Mouse (Mus musculus): ENCODE measurements around the gene Hist2h2ab. TPM values are rescaled to one million over a fixed set of nuclear protein-coding genes. Genes with fewer than 3 reads are reported as not detected.
A peak's percentile ranks its signal among the peaks of the same experiment; 100 is the strongest.
"Not testable (repeated sequence)": the region's sequence is repeated elsewhere in the genome, so short reads cannot be mapped to it uniquely, and the experiment has no call there.

Gene Hist2h2ab
- polyA plus RNA-seq, 1 experiment from 2014 or later: not detected

DNA sequence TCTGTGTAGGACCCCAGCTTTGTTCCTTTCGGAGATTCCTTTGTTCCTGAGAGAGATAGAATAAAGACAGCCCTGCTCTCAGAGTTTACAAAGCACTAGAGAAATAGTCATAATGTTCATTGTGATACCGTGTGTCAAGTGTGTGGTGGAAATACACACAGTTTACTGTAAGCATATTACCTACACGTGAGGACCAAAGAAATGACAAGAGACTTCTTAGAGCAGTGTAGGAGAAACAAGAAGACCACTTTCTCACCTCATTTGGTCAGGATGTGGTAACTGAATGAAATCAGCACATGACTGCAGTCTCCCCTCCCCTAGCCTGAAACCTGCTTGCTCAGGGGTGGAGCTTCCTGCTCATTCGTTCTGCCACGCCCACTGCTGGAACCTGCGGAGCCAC, 21.5 kb upstream of the Hist2h2ab start:
- Histone ChIP-seq H3K4me2 (peak overlapping the region; percentile 98), H3K9me3 (ENCODE audit: low read depth, low read length) (no peaks in the 10 kb centered on the region), H3K4me3 (ENCODE audit: low read depth, low read length) (peak overlapping the region; percentile 67), H3K27ac (ENCODE audit: low read depth) (0 out of 2 replicates have a peak overlapping the region, but pooled peaks have one; percentile 33), H3K27me3 (ENCODE audit: insufficient read depth, low read length) (no peaks in the 10 kb centered on the region), H3K36me3 (ENCODE audit: insufficient read depth) (0 out of 2 replicates have a peak, but pooled peaks cover 4% of the 10 kb centered on the region), H3K9ac (peak overlapping the region; percentile 27), H3K4me1 (ENCODE audit: insufficient read depth) (peaks cover 10% of the 10 kb centered on the region; the same call in 1 of the 2 replicates)
- WGBS: 3% methylated on average over 6 of the region's 6 CpGs
- TF ChIP-seq CTCF (IDR thresholded peaks at IDR 0.05; ENCODE audit: low read depth): no peak
- DNase-seq (no peak), ATAC-seq (ENCODE audit: insufficient read depth) (peak; percentile 9; the same call in 1 of the 2 replicates)

GRCm38 (mm10) chr3:96198601-96199251, 20.9 kb upstream of the Hist2h2ab start:
- not testable (repeated sequence) for H3K36me3 ChIP-seq (ENCODE audit: insufficient read depth); H3K4me1 ChIP-seq (ENCODE audit: insufficient read depth); H3K9me3 ChIP-seq (ENCODE audit: low read depth, low read length); DNase-seq; H3K27ac ChIP-seq (ENCODE audit: low read depth); H3K9ac ChIP-seq; ATAC-seq (ENCODE audit: insufficient read depth); H3K27me3 ChIP-seq (ENCODE audit: insufficient read depth, low read length); H3K4me3 ChIP-seq (ENCODE audit: low read depth, low read length)
- peak overlapping the region; percentile 98 for H3K4me2 ChIP-seq
- WGBS: 26% methylated on average over 6 of the region's 8 CpGs

- Histone ChIP-seq H3K4me2 (no peak overlapping the region), H3K27me3 (ENCODE audit: insufficient read depth, low read length) (no peaks in the 10 kb centered on the region)
Observed at GRCm38 (mm10) chr3:96199731-96200130, 19.9 kb upstream of the Hist2h2ab start.

GRCm38 (mm10) chr3:96207819-96208218, 11.8 kb upstream of the Hist2h2ab start:
- Histone ChIP-seq H3K9me3 (ENCODE audit: low read depth, low read length) (no peaks in the 10 kb centered on the region), H3K27ac (ENCODE audit: low read depth) (no peak overlapping the region), H3K36me3 (ENCODE audit: insufficient read depth) (no peaks in the 10 kb centered on the region), H3K4me3 (ENCODE audit: low read depth, low read length) (no peak overlapping the region), H3K4me1 (ENCODE audit: insufficient read depth) (no peaks in the 10 kb centered on the region), H3K27me3 (ENCODE audit: insufficient read depth, low read length) (0 out of 2 replicates have a peak, but pooled peaks cover 3% of the 10 kb centered on the region), H3K9ac (no peak overlapping the region), H3K4me2 (no peak overlapping the region)
- TF ChIP-seq CTCF (IDR thresholded peaks at IDR 0.05; ENCODE audit: low read depth): 0 out of 2 replicates have a peak, but pooled peaks have one; percentile 9
- ATAC-seq (ENCODE audit: insufficient read depth): no peak
- DNase-seq: no peak
- 67% methylated on average over 3 of the region's 3 CpGs for WGBS

More at GRCm38 (mm10) chr3:96199731-96200130, 19.9 kb upstream of the Hist2h2ab start:
- no peak for ATAC-seq (ENCODE audit: insufficient read depth)
- no peak overlapping the region for H3K4me3 ChIP-seq (ENCODE audit: low read depth, low read length)
- no peaks in the 10 kb centered on the region for H3K9me3 ChIP-seq (ENCODE audit: low read depth, low read length)
- WGBS: 24% methylated on average over 2 of the region's 2 CpGs
- H3K36me3 ChIP-seq (ENCODE audit: insufficient read depth): 0 out of 2 replicates have a peak, but pooled peaks cover 4% of the 10 kb centered on the region
- no peak overlapping the region for H3K27ac ChIP-seq (ENCODE audit: low read depth)
- no peak for DNase-seq
- no peak overlapping the region for H3K9ac ChIP-seq
- TF ChIP-seq CTCF (IDR thresholded peaks at IDR 0.05; ENCODE audit: low read depth): no peak
- peaks cover 10% of the 10 kb centered on the region; the same call in 1 of the 2 replicates for H3K4me1 ChIP-seq (ENCODE audit: insufficient read depth)

DNA sequence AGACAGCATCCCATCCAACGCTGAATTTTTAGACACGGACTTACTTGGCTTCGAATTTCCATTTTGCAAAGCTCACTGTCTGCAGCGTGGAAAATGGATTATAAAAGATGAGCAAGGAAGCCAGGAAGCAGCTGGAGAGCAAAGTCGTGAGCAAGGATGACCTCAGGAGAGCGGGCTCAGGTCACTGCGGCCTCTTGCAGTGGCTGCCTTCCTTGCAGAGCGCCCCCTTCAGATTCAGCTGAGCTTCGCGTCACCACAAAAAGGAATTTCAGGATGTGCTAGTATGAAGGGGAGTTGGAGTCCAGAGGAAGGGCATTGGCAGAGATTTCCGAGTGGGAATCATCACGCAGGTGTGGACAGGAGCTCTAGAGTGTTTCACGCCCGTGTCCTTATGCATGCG, 10.4 kb upstream of the Hist2h2ab start:
- ATAC-seq (ENCODE audit: insufficient read depth) (no peak), DNase-seq (peak; percentile 28)
- H3K36me3 ChIP-seq (ENCODE audit: insufficient read depth): no peaks in the 10 kb centered on the region
- peak; percentile 37 for TF ChIP-seq CTCF (IDR thresholded peaks at IDR 0.05; ENCODE audit: low read depth)
- H3K4me3 ChIP-seq (ENCODE audit: low read depth, low read length): no peak overlapping the region
- no peaks in the 10 kb centered on the region for H3K9me3 ChIP-seq (ENCODE audit: low read depth, low read length)
- no peaks in the 10 kb centered on the region for H3K4me1 ChIP-seq (ENCODE audit: insufficient read depth)
- no peak overlapping the region for H3K4me2 ChIP-seq
- H3K27me3 ChIP-seq (ENCODE audit: insufficient read depth, low read length): 0 out of 2 replicates have a peak, but pooled peaks cover 3% of the 10 kb centered on the region
- H3K9ac ChIP-seq: no peak overlapping the region
- H3K27ac ChIP-seq (ENCODE audit: low read depth): no peak overlapping the region
- 21% methylated on average over 15 of the region's 15 CpGs for WGBS

DNA sequence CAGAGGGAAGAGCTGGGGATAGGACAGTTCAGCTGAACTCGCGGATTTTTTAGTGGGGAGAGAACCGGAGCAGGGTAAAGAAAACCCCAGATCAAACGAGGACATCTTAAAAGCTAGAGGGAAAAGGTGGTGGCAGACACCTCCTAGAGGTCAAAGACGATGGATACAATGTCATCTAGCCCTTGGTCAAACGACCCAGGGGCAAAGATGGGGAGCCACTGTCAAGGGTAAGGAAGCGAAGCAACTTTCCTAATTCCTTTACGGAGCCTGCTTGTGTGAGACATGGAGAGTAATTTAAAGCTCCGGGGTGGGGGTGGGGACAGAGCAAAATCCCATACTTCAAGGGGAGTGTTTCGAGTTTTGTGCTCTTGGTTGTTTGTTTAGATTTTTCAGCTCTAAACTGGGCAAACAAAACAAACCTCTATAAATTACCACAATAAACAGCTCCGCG, 449 bp upstream of the Hist2h2ab start:
- DNase-seq: peak; percentile 52
- 0% methylated on average over 12 of the region's 12 CpGs for WGBS
- Histone ChIP-seq H3K27ac (ENCODE audit: low read depth) (peak overlapping the region; percentile 99), H3K9me3 (ENCODE audit: low read depth, low read length) (no peaks in the 10 kb centered on the region), H3K36me3 (ENCODE audit: insufficient read depth) (no peaks in the 10 kb centered on the region), H3K4me1 (ENCODE audit: insufficient read depth) (peaks cover 15% of the 10 kb centered on the region; the same call in 1 of the 2 replicates), H3K4me2 (peak overlapping the region; percentile 93), H3K9ac (peak overlapping the region; percentile 68), H3K4me3 (ENCODE audit: low read depth, low read length) (peak overlapping the region; percentile 52), H3K27me3 (ENCODE audit: insufficient read depth, low read length) (no peaks in the 10 kb centered on the region)
- TF ChIP-seq CTCF (IDR thresholded peaks at IDR 0.05; ENCODE audit: low read depth): peak; percentile 35
- peak; percentile 2; the same call in 1 of the 2 replicates for ATAC-seq (ENCODE audit: insufficient read depth)

DNA sequence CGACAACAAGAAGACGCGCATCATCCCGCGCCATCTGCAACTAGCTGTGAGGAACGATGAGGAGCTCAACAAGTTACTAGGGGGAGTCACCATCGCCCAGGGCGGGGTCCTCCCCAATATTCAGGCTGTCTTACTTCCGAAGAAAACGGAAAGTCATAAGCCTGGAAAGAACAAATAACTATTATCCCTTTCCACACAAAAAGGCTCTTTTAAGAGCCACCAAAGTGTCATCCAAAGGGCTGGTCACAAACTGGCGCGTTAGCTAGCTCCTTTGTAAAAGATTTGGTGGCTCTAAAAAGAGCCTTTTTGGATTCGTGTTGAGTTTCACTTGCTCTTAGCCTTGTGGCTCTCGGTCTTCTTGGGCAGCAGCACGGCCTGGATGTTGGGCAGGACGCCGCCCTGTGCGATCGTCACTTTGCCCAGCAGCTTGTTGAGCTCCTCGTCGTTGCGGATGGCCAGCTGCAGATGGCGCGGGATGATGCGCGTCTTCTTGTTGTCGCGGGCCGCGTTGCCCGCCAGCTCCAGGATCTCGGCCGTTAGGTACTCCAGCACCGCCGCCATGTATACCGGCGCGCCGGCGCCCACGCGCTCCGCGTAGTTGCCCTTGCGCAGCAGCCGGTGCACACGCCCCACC, 583 bp downstream of the Hist2h2ab start:
- ATAC-seq (ENCODE audit: insufficient read depth): peak; percentile 5; the same call in 1 of the 2 replicates
- DNase-seq: peak; percentile 67
- not testable (repeated sequence) for H3K36me3 ChIP-seq (ENCODE audit: insufficient read depth); H3K9me3 ChIP-seq (ENCODE audit: low read depth, low read length); H3K27me3 ChIP-seq (ENCODE audit: insufficient read depth, low read length)
- H3K4me3 ChIP-seq (ENCODE audit: low read depth, low read length): peak overlapping the region; percentile 52
- peaks cover 15% of the 10 kb centered on the region; the same call in 1 of the 2 replicates for H3K4me1 ChIP-seq (ENCODE audit: insufficient read depth)
- peak overlapping the region; percentile 99 for H3K27ac ChIP-seq (ENCODE audit: low read depth)
- peak overlapping the region; percentile 93 for H3K4me2 ChIP-seq
- H3K9ac ChIP-seq: peak overlapping the region; percentile 82
- 1% methylated on average over 30 of the region's 47 CpGs for WGBS

Data from lung, embryonic 14.5 days (tissue).